ENCODE assay signal across 8 mouse cellular contexts in the genomic region with DNA sequence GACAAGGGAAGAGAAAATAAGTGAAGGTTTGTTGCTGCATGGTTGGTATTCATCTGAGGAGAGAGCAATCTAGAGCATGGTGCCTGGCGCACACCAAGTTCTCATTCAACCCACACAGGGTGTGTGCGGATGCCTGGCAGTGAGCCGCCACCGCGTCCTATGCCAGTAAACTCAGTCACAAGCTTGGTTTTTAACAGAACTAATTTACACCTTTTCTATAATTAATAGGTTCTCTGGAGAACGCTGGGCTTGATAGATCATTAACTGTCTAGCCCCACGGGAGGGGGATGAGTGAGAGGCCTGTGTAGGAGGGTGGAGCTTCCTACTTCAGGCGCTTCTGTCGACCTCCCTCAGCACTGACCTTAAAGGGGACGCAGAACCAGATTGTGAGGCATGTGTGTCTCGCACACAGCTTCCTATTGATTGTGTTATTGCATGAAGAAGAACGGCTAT. TPM values are rescaled to one million over a fixed set of nuclear protein-coding genes. Genes with fewer than 3 reads are reported as not detected.
DNase-seq lines count a peak whose midpoint lies in the region; ATAC-seq and TF ChIP-seq lines count a peak whose summit lies in the region.

No protein-coding gene starts in this region.

- H3K27me3 ChIP-seq in forebrain, postnatal 0 days (ENCODE audit: insufficient read depth, low read length) = no peaks in the 10 kb centered on the region; the same call in 1 of the 2 replicates
- H3K27me3 ChIP-seq in hindbrain, embryonic 15.5 days = no peaks in the 10 kb centered on the region
- H3K27me3 ChIP-seq in lung, postnatal 0 days (replicated peaks; ENCODE audit: insufficient read depth, low read length) = no peaks in the 10 kb centered on the region

- peak; percentile 14 for DNase-seq in R1 (ENCODE audit: low read depth, low spot score)
- peak; percentile 12 for DNase-seq in cerebellum, adult 11 months
- DNase-seq in forebrain, postnatal 0 days = peak; percentile 61
- DNase-seq in layer of hippocampus, postnatal 25 days (ENCODE audit: extremely low spot score in 1 of 2, low spot score in 1 of 2) = peak; percentile 58 to 67
- peak; percentile 21 for DNase-seq in lung, postnatal 0 days (ENCODE audit: low spot score)
- DNase-seq in right cerebral cortex, adult 2 months (ENCODE audit: low spot score in 2 of 2) = peak; percentile 72 to 86
- no peak for DNase-seq in gastrocnemius, postnatal 14 days

- 16% methylated on average over 12 of the region's 12 CpGs for WGBS in forebrain, postnatal 0 days
- WGBS in hindbrain, embryonic 15.5 days = 20% methylated on average over 12 of the region's 12 CpGs
- WGBS in lung, postnatal 0 days = 30% methylated on average over 12 of the region's 12 CpGs

- ATAC-seq in forebrain, postnatal 0 days = peak; percentile 89
- ATAC-seq in hindbrain, embryonic 15.5 days (ENCODE audit: low FRiP score, low read depth) = peak; percentile 83
- no peak; the same call in 1 of the 2 replicates for ATAC-seq in lung, postnatal 0 days

- peak overlapping the region; percentile 54 for H3K4me2 ChIP-seq in forebrain, postnatal 0 days (ENCODE audit: low read depth)
- peak overlapping the region; percentile 63 for H3K4me2 ChIP-seq in hindbrain, embryonic 15.5 days
- peak overlapping the region; percentile 69 for H3K4me2 ChIP-seq in lung, postnatal 0 days (replicated peaks; ENCODE audit: low read depth, low read length)

- no peaks in the 10 kb centered on the region for H3K4me1 ChIP-seq in forebrain, postnatal 0 days (ENCODE audit: insufficient read depth)
- 0 out of 2 replicates have a peak, but pooled peaks cover 7% of the 10 kb centered on the region for H3K4me1 ChIP-seq in hindbrain, embryonic 15.5 days (replicated peaks)
- H3K4me1 ChIP-seq in lung, postnatal 0 days (ENCODE audit: insufficient read depth, low read depth, low read length) = no peaks in the 10 kb centered on the region

- no peak for TF ChIP-seq CTCF in forebrain, postnatal 0 days (IDR thresholded peaks at IDR 0.05; ENCODE audit: low read depth)
- no peak for TF ChIP-seq CTCF in lung, postnatal 0 days (IDR thresholded peaks at IDR 0.05)

- no peaks in the 10 kb centered on the region for H3K9me3 ChIP-seq in forebrain, postnatal 0 days (ENCODE audit: low read length)
- no peaks in the 10 kb centered on the region for H3K9me3 ChIP-seq in hindbrain, embryonic 15.5 days
- H3K9me3 ChIP-seq in lung, postnatal 0 days (ENCODE audit: low read length) = no peaks in the 10 kb centered on the region

- no peak overlapping the region for H3K27ac ChIP-seq in forebrain, postnatal 0 days (ENCODE audit: low read depth, low read length)
- H3K27ac ChIP-seq in hindbrain, embryonic 15.5 days (replicated peaks) = peak overlapping the region; percentile 42
- H3K27ac ChIP-seq in lung, postnatal 0 days (ENCODE audit: low read length) = no peak overlapping the region

- intact Hi-C loops in gastrocnemius, postnatal 14 days (cut with DNase I; ENCODE audit: low total_unique reads) = no loop called here

- no peak for TF ChIP-seq EP300 in lung, postnatal 0 days (IDR thresholded peaks at IDR 0.05)

- 0 out of 2 replicates have a peak overlapping the region, but pooled peaks have one; percentile 34 for H3K9ac ChIP-seq in forebrain, postnatal 0 days
- H3K9ac ChIP-seq in hindbrain, embryonic 15.5 days = peak overlapping the region; percentile 10
- H3K9ac ChIP-seq in lung, postnatal 0 days (replicated peaks; ENCODE audit: low read depth) = no peak overlapping the region

- peak overlapping the region; percentile 34 for H3K4me3 ChIP-seq in forebrain, postnatal 0 days (ENCODE audit: low read depth, low read length)
- H3K4me3 ChIP-seq in hindbrain, embryonic 15.5 days = peak overlapping the region; percentile 38
- peak overlapping the region; percentile 37 for H3K4me3 ChIP-seq in lung, postnatal 0 days (ENCODE audit: low read depth, low read length)

- no peaks in the 10 kb centered on the region for H3K36me3 ChIP-seq in forebrain, postnatal 0 days (ENCODE audit: insufficient read depth)
- no peaks in the 10 kb centered on the region for H3K36me3 ChIP-seq in hindbrain, embryonic 15.5 days
- H3K36me3 ChIP-seq in lung, postnatal 0 days (ENCODE audit: insufficient read depth, low read length) = no peaks in the 10 kb centered on the region

RNA-seq across cellular contexts. Expression of a gene that starts 59.7 kb away (rescaled TPM):
- total RNA-seq in forebrain, postnatal 0 days (2014; rRNA removed) = 2.2 and 3.2 TPM in 2 replicates
- 3.7 and 4.8 TPM in 2 replicates for polyA plus RNA-seq in forebrain, postnatal 0 days (2015; fragmentation: Nextera tagmentation; extraction: Ambion mirVana)
- 4.3 and 4.8 TPM in 2 replicates for polyA plus RNA-seq in hindbrain, embryonic 15.5 days (2015; fragmentation: Nextera tagmentation; extraction: Ambion mirVana)
- total RNA-seq in layer of hippocampus, postnatal 25 days (2021) = 10 to 100 TPM in 1 of 2 experiments, 1 to 10 TPM in 1; 9.7 to 12.1 TPM
- polyA plus RNA-seq in lung, postnatal 0 days (2015; fragmentation: Nextera tagmentation; extraction: Ambion mirVana) = 2.1 and 2.9 TPM in 2 replicates
- not detected for total RNA-seq in gastrocnemius, postnatal 14 days (2021)
